Mouse (Mus musculus): Measurements from ENCODE around the gene Higd1a. TPM values are rescaled to one million over a fixed set of nuclear protein-coding genes. Genes with fewer than 3 reads are reported as not detected.

Higd1a gene
- polyA plus RNA-seq (2016; fragmentation: Nextera tagmentation; extraction: Ambion mirVana) = 174 and 201 TPM in 2 replicates

GRCm38 (mm10) chr9:121858153-121858488 lies at the start of gene Higd1a:
Gene Higd1a, minus strand, starts transcription at chr9:121858362.
- no peaks in the 10 kb centered on the region for H3K27me3 ChIP-seq (ENCODE audit: low read depth, poor library complexity, severe bottlenecking)
- peak within 1 kb of the TSS; percentile 93 for H3K4me3 ChIP-seq
- DNase-seq (ENCODE audit: low spot score) = no peak
- no peaks in the 10 kb centered on the region for H3K9me3 ChIP-seq (replicated peaks)
- 20% methylated on average over 6 of the region's 6 CpGs for WGBS
- peaks cover 14% of the 10 kb centered on the region for H3K4me1 ChIP-seq
- H3K27ac ChIP-seq = peak within 1 kb of the TSS; percentile 95
- H3K36me3 ChIP-seq = peaks cover 4% of the 10 kb centered on the region; the same call in 1 of the 2 replicates

DNA sequence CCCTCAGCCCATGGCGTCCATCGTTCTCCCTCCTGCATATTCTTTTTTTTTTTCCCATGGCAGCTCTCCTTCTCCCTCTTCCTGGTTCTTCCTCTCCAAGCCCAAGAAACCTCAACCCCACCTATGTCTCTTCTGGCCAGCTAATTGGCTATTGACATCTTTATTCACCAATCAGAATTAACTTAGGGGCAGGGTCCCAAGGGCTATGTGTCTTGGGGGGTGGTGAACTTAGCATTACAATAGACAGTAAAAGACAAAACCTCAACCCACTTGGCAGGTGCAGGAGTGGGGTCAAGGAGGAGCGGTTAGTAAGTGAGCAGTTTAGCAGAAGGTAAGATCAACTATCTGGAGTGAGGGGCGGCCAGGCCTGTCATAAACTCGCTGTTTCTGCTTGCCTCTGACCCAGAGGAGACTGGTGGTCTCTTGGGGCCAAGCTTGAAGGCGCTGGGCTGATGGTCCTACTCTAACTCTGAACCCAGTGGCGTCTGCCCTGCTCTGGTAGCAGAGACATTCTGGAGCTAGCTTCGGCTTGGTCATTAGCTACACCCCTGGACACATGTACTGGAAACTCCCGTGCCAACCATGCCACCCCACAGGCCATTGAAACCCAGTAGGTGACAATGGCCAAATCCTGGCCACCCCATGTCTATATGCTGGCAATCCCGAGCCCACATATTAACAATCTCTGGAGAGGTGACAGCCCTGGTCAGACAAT lies 49.4 kb upstream of the Higd1a start:
- H3K4me1 ChIP-seq = no peaks in the 10 kb centered on the region
- WGBS = 80% methylated on average over 10 of the region's 10 CpGs
- H3K27ac ChIP-seq = no peak overlapping the region
- H3K4me3 ChIP-seq = no peak overlapping the region
- DNase-seq (ENCODE audit: low spot score) = no peak
- H3K27me3 ChIP-seq (ENCODE audit: low read depth, poor library complexity, severe bottlenecking) = 0 out of 2 replicates have a peak, but pooled peaks cover 5% of the 10 kb centered on the region
- H3K36me3 ChIP-seq = no peaks in the 10 kb centered on the region
- no peaks in the 10 kb centered on the region for H3K9me3 ChIP-seq (replicated peaks)

DNA sequence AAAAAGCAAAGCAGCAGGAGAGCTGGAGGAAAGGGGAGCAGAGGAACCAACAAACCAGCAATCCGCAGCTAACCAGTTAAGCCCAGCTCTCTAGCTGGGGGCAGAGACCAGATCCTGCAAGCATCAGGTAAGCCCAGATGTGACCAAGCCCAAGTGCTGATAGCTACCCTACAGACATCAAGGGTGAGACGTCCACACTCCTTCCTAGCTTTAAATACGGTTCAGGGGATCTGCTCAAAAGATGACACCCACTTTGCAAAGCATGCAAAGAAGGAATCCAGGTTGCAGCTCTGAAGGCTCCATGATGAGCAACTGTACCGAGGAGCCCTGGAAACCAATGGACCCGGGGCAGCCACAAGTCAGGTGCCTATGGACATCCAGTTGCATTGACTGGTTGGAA lies 48.3 kb upstream of the Higd1a start:
- Histone ChIP-seq H3K36me3 (no peaks in the 10 kb centered on the region), H3K27me3 (ENCODE audit: low read depth, poor library complexity, severe bottlenecking) (0 out of 2 replicates have a peak, but pooled peaks cover 5% of the 10 kb centered on the region), H3K27ac (no peak overlapping the region), H3K4me3 (no peak overlapping the region), H3K4me1 (no peaks in the 10 kb centered on the region), H3K9me3 (replicated peaks) (no peaks in the 10 kb centered on the region)
- WGBS = 88% methylated on average over 5 of the region's 5 CpGs
- DNase-seq (ENCODE audit: low spot score) = no peak

DNA sequence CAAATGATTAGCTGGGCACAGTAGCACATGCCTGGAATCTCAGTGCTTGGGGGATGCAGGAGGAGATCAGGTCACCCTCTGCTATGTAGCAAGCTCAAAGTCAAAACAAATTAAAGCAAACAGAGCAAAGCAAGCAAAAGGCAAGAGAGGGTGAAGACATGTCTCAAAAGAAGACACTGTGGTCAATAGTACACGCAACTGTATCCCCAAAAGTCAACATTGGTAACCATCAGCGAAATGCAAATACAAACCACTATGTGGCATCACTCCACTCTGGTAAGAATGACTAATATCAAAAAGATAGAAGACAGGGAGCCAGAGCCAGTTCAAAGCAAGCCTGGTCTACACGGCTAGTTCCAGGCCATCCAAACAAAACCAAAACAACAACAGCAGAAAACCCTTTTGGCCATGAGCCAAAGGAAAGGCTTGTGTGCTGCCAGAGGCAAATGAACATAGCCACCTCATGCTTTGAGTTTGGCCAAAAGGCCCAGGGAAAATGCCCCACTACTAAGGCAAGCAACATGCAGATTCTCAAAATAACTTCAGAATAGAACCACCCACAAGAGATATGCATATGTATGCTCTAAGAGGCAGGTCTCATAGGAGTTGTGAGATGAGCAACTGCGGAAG lies 47.5 kb upstream of the Higd1a start:
- Histone ChIP-seq H3K9me3 (replicated peaks) (no peaks in the 10 kb centered on the region), H3K27ac (no peak overlapping the region), H3K4me1 (no peaks in the 10 kb centered on the region), H3K27me3 (ENCODE audit: low read depth, poor library complexity, severe bottlenecking) (0 out of 2 replicates have a peak, but pooled peaks cover 5% of the 10 kb centered on the region), H3K36me3 (no peaks in the 10 kb centered on the region), H3K4me3 (no peak overlapping the region)
- 91% methylated on average over 4 of the region's 4 CpGs for WGBS
- no peak for DNase-seq (ENCODE audit: low spot score)

- no peak overlapping the region for H3K27ac ChIP-seq
- WGBS = 90% methylated on average over 7 of the region's 7 CpGs
- H3K4me1 ChIP-seq = no peaks in the 10 kb centered on the region
- DNase-seq (ENCODE audit: low spot score) = no peak
- no peaks in the 10 kb centered on the region for H3K36me3 ChIP-seq
- no peaks in the 10 kb centered on the region for H3K9me3 ChIP-seq (replicated peaks)
- no peak overlapping the region for H3K4me3 ChIP-seq
- H3K27me3 ChIP-seq (ENCODE audit: low read depth, poor library complexity, severe bottlenecking) = 0 out of 2 replicates have a peak, but pooled peaks cover 5% of the 10 kb centered on the region
These were observed 46.8 kb upstream of the Higd1a start for GRCm38 (mm10) chr9:121904946-121905345.

- no peak for DNase-seq (ENCODE audit: low spot score)
- WGBS = 95% methylated on average over 4 of the region's 4 CpGs
- H3K36me3 ChIP-seq = no peaks in the 10 kb centered on the region
- no peak overlapping the region for H3K4me3 ChIP-seq
- no peak overlapping the region for H3K27ac ChIP-seq
- H3K9me3 ChIP-seq (replicated peaks) = no peaks in the 10 kb centered on the region
- 0 out of 2 replicates have a peak, but pooled peaks cover under 1% of the 10 kb centered on the region for H3K27me3 ChIP-seq (ENCODE audit: low read depth, poor library complexity, severe bottlenecking)
- no peaks in the 10 kb centered on the region for H3K4me1 ChIP-seq
These were observed 46.2 kb upstream of the Higd1a start for GRCm38 (mm10) chr9:121904319-121904718.

- Histone ChIP-seq H3K9me3 (replicated peaks) (no peaks in the 10 kb centered on the region), H3K27me3 (ENCODE audit: low read depth, poor library complexity, severe bottlenecking) (no peaks in the 10 kb centered on the region), H3K4me3 (no peak overlapping the region), H3K4me1 (no peaks in the 10 kb centered on the region), H3K36me3 (no peaks in the 10 kb centered on the region), H3K27ac (no peak overlapping the region)
- 82% methylated on average over 8 of the region's 8 CpGs for WGBS
- no peak for DNase-seq (ENCODE audit: low spot score)
These were observed 45.5 kb upstream of the Higd1a start for GRCm38 (mm10) chr9:121903476-121904305.

- Histone ChIP-seq H3K27ac (no peak overlapping the region), H3K4me1 (no peaks in the 10 kb centered on the region), H3K9me3 (replicated peaks) (no peaks in the 10 kb centered on the region), H3K4me3 (no peak overlapping the region), H3K27me3 (ENCODE audit: low read depth, poor library complexity, severe bottlenecking) (no peaks in the 10 kb centered on the region), H3K36me3 (no peaks in the 10 kb centered on the region)
- 81% methylated on average over 5 of the region's 5 CpGs for WGBS
- DNase-seq (ENCODE audit: low spot score) = no peak
These were observed 43.8 kb upstream of the Higd1a start for GRCm38 (mm10) chr9:121901710-121902700.

GRCm38 (mm10) chr9:121900282-121900855 lies 42.2 kb upstream of the Higd1a start:
- H3K4me3 ChIP-seq = no peak overlapping the region
- DNase-seq (ENCODE audit: low spot score) = no peak
- no peaks in the 10 kb centered on the region for H3K9me3 ChIP-seq (replicated peaks)
- 85% methylated on average over 5 of the region's 5 CpGs for WGBS
- no peaks in the 10 kb centered on the region for H3K36me3 ChIP-seq
- no peaks in the 10 kb centered on the region for H3K27me3 ChIP-seq (ENCODE audit: low read depth, poor library complexity, severe bottlenecking)
- H3K4me1 ChIP-seq = no peaks in the 10 kb centered on the region
- no peak overlapping the region for H3K27ac ChIP-seq

GRCm38 (mm10) chr9:121899306-121899705 lies 41.1 kb upstream of the Higd1a start:
- no peak overlapping the region for H3K4me3 ChIP-seq
- DNase-seq (ENCODE audit: low spot score) = no peak
- H3K36me3 ChIP-seq = no peaks in the 10 kb centered on the region
- 75% methylated on average over 6 of the region's 6 CpGs for WGBS
- no peaks in the 10 kb centered on the region for H3K27me3 ChIP-seq (ENCODE audit: low read depth, poor library complexity, severe bottlenecking)
- H3K9me3 ChIP-seq (replicated peaks) = no peaks in the 10 kb centered on the region
- H3K27ac ChIP-seq = no peak overlapping the region
- no peaks in the 10 kb centered on the region for H3K4me1 ChIP-seq

- Histone ChIP-seq H3K4me3 (no peak within 1 kb of the TSS), H3K36me3 (no peaks in the 10 kb centered on the region), H3K27me3 (ENCODE audit: low read depth, poor library complexity, severe bottlenecking) (no peaks in the 10 kb centered on the region), H3K9me3 (replicated peaks) (no peaks in the 10 kb centered on the region), H3K27ac (no peak within 1 kb of the TSS), H3K4me1 (no peaks in the 10 kb centered on the region)
- WGBS = 81% methylated on average over 9 of the region's 9 CpGs
- DNase-seq (ENCODE audit: low spot score) = no peak
These were observed 40.1 kb upstream of the Higd1a start, which contains the start of gene Ackr2 for GRCm38 (mm10) chr9:121898245-121898644. Gene Ackr2, plus strand, starts transcription at chr9:121898355.

DNA sequence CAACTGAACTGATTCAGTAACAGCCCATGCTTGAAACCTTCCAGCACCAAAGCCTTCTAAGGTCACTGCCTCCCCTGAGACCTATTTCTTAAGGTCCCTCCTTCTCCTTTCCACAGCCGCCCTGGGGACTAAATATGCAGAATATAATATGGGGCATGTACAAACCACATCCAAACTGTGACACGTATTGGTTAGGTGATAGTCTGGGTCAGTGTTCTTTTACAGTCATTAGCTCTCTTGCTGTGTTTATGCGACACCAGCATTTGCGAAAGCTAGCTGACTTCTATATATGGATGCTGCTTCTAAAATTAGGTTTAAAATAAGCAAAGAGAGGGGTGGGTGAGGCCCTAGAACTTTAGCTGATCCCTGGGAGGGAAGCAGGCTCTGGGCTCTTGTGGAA lies 38.7 kb upstream of the Higd1a start:
- no peak for DNase-seq (ENCODE audit: low spot score)
- no peaks in the 10 kb centered on the region for H3K36me3 ChIP-seq
- H3K4me1 ChIP-seq = no peaks in the 10 kb centered on the region
- WGBS = 90% methylated on average over 4 of the region's 4 CpGs
- no peaks in the 10 kb centered on the region for H3K27me3 ChIP-seq (ENCODE audit: low read depth, poor library complexity, severe bottlenecking)
- H3K4me3 ChIP-seq = no peak overlapping the region
- H3K27ac ChIP-seq = no peak overlapping the region
- H3K9me3 ChIP-seq (replicated peaks) = no peaks in the 10 kb centered on the region

All from limb, embryonic 10.5 days (tissue).